Mouse (Mus musculus): ENCODE measurements around the gene Glipr2. TPM values are rescaled to one million over a fixed set of nuclear protein-coding genes. Genes with fewer than 3 reads are reported as not detected.

Gene Glipr2
- polyA plus RNA-seq, 1 experiment from 2014 or later, result 66.8 TPM

DNA sequence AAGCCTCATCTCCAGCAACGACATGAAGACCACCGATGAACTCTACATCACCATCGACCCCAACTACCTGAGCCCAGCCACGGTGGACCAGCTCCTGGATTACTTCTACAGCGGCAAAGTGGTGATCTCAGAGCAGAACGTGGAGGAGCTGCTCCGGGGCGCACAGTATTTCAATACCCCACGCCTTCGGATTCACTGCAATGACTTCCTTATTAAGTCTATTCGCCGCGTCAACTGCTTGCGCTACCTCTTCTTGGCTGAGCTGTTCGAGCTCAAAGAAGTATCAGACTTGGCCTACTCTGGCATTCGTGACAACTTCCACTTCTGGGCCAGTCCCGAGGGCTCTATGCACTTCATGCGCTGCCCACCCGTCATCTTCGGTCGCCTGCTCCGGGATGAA, 26.6 kb downstream of the Glipr2 start:
- Histone ChIP-seq H3K4me2 (no peak overlapping the region), H3K9me3 (no peaks in the 10 kb centered on the region), H3K4me1 (peaks cover 17% of the 10 kb centered on the region), H3K27ac (no peak overlapping the region), H3K4me3 (no peak overlapping the region), H3K27me3 (no peaks in the 10 kb centered on the region), H3K9ac (no peak overlapping the region), H3K36me3 (no peaks in the 10 kb centered on the region)
- 88% methylated on average over 22 of the region's 22 CpGs for WGBS
- no peak for ATAC-seq (ENCODE audit: borderline replicate concordance, extremely low read depth, low FRiP score, low TSS enrichment)

DNA sequence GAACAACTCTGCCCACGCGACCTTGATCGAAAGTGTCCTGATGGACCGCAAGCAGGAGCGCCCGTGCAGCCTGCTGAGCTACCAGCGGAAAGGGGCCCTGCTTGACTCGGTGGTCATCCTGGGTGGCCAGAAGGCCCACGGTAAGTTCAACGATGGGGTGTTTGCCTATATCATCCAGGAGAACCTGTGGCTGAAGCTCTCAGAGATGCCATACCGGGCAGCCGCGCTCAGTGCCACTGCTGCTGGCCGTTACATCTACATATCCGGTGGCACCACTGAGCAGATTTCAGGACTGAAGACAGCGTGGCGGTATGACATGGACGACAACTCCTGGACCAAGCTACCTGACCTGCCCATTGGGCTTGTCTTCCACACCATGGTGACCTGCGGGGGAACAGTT, 27.1 kb downstream of the Glipr2 start:
- no peaks in the 10 kb centered on the region for H3K27me3 ChIP-seq
- no peaks in the 10 kb centered on the region for H3K36me3 ChIP-seq
- no peak overlapping the region for H3K4me3 ChIP-seq
- no peaks in the 10 kb centered on the region for H3K9me3 ChIP-seq
- no peak overlapping the region for H3K4me2 ChIP-seq
- H3K4me1 ChIP-seq, result peaks cover 11% of the 10 kb centered on the region
- 89% methylated on average over 19 of the region's 19 CpGs for WGBS
- ATAC-seq (ENCODE audit: borderline replicate concordance, extremely low read depth, low FRiP score, low TSS enrichment), result no peak
- no peak overlapping the region for H3K27ac ChIP-seq
- no peak overlapping the region for H3K9ac ChIP-seq

DNA sequence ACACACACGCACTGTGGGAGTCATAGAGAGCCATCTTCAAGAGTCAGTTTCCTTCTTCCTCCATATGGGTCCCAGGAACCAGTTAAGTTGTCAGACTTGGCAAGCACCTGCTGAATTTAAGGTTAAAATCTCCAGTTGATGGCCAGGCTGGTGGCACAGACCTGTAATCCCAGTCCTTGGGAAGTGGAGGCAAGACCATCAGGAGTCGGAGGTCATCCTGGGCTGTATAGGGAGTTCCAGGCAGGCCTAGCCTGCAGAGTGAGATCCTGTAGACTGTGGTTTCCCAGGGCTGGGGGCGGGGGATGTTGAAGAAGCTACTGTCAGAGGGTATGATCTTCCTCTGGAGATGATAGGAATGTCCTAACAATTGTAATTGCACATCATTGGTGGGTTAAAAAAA, 31.8 kb downstream of the Glipr2 start:
- no peak overlapping the region for H3K4me3 ChIP-seq
- no peak overlapping the region for H3K4me2 ChIP-seq
- H3K27ac ChIP-seq, result no peak overlapping the region
- no peaks in the 10 kb centered on the region for H3K36me3 ChIP-seq
- H3K9me3 ChIP-seq, result no peaks in the 10 kb centered on the region
- H3K4me1 ChIP-seq, result no peaks in the 10 kb centered on the region
- WGBS, result 74% methylated on average over 3 of the region's 3 CpGs
- H3K9ac ChIP-seq, result no peak overlapping the region
- H3K27me3 ChIP-seq, result no peaks in the 10 kb centered on the region
- no peak for ATAC-seq (ENCODE audit: borderline replicate concordance, extremely low read depth, low FRiP score, low TSS enrichment)

DNA sequence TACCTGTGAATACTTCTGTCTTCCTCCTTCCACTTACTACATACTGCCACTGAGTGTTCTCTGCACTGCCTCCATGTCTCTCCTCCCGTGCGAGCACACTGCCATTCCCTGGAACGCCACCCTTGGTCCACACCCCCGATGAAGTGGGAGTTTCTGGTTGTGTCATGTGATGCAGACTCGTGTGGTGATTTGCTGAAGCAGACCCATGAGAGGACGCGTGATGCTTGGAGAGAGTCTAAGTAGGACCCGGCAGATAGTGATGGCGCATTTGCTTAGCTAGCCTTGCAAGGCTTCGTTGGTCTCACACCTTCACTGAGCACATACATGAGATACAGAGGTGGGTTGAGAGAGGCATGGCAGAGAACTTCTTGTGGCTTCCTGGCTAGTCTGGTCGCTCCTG, 35.9 kb downstream of the Glipr2 start:
- no peak overlapping the region for H3K4me2 ChIP-seq
- WGBS, result 91% methylated on average over 11 of the region's 11 CpGs
- H3K4me3 ChIP-seq, result no peak overlapping the region
- H3K9me3 ChIP-seq, result no peaks in the 10 kb centered on the region
- no peak overlapping the region for H3K27ac ChIP-seq
- no peak for ATAC-seq (ENCODE audit: borderline replicate concordance, extremely low read depth, low FRiP score, low TSS enrichment)
- no peak overlapping the region for H3K9ac ChIP-seq
- H3K36me3 ChIP-seq, result no peaks in the 10 kb centered on the region
- H3K27me3 ChIP-seq, result no peaks in the 10 kb centered on the region
- no peaks in the 10 kb centered on the region for H3K4me1 ChIP-seq

DNA sequence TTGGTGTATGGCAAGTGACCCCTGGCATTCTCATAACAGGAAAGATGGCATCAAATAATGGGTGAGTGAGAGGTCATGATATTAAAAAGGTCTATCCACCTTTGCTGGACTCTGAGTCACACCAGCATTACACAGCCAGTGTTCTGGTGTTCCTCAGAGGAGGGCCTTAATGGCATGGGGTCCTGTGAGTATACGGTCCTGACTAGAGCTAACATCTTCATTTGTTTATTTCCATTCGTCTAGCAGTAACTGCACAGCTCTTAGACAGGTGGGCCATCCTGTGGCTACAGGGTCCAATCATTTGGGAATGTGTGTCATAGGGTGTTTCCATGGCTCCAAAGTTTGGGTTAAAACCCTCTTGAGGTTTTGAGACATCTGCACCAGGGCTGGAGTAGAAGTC, 37.1 kb downstream of the Glipr2 start:
- Histone ChIP-seq H3K36me3 (no peaks in the 10 kb centered on the region), H3K27me3 (no peaks in the 10 kb centered on the region), H3K4me2 (no peak overlapping the region), H3K9me3 (no peaks in the 10 kb centered on the region), H3K4me1 (no peaks in the 10 kb centered on the region), H3K27ac (no peak overlapping the region), H3K9ac (no peak overlapping the region), H3K4me3 (no peak overlapping the region)
- WGBS, result 42% methylated on average over 2 of the region's 2 CpGs
- no peak for ATAC-seq (ENCODE audit: borderline replicate concordance, extremely low read depth, low FRiP score, low TSS enrichment)

DNA sequence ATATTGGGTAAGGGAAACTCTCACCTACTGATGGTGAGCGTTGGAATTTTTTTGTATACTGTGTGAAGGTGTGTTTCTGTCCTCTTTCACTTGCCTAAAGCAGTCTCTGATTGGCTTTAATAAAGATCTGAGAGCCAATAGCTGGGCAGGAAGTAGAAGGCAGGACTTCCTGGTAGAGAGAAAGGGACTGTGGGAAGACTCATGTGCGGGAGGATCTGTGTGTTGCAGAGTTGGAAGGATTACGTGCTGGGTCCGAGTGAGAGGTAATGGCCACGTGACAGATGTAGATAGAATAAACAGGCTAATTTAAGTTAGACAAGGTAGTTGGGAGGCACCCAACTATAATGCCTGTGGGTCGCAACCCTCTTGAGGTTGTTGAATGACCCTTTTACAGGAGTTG, 46.4 kb downstream of the Glipr2 start:
- Histone ChIP-seq H3K27ac (no peak overlapping the region), H3K9me3 (no peaks in the 10 kb centered on the region), H3K36me3 (no peaks in the 10 kb centered on the region), H3K4me1 (no peaks in the 10 kb centered on the region), H3K4me3 (no peak overlapping the region), H3K4me2 (no peak overlapping the region), H3K27me3 (no peaks in the 10 kb centered on the region), H3K9ac (no peak overlapping the region)
- WGBS, result 58% methylated on average over 6 of the region's 6 CpGs
- no peak for ATAC-seq (ENCODE audit: borderline replicate concordance, extremely low read depth, low FRiP score, low TSS enrichment)

DNA sequence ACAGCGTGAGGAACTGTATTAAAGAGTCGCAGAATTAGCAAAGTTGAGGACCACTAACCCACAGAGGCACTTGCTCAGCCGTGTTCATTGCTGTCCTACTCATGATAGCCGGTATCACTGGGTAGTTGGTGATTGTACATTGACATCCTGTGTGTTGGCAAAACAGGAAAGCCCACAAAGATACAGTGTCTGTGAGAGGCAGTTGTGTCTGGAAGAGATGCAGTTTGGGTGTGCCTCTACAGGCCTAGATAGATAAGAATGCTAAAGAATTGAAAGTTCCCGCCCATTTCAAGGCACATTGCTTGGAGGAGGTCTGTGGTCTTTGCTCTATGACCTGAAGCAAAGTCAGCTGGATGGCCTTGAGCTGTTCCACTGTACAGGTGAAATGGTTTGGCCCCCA, 46.9 kb downstream of the Glipr2 start, which contains the start of gene Clta:
Gene Clta (plus strand): TSS at position 327 of the 400 bp plus-strand sequence.
- Histone ChIP-seq H3K4me3 (no peak within 1 kb of the TSS), H3K4me1 (no peaks in the 10 kb centered on the region), H3K9ac (no peak within 1 kb of the TSS), H3K4me2 (no peak within 1 kb of the TSS), H3K27me3 (no peaks in the 10 kb centered on the region), H3K36me3 (no peaks in the 10 kb centered on the region), H3K27ac (no peak within 1 kb of the TSS), H3K9me3 (no peaks in the 10 kb centered on the region)
- WGBS, result 81% methylated on average over 5 of the region's 5 CpGs
- no peak; the same call in 1 of the 2 replicates for ATAC-seq (ENCODE audit: borderline replicate concordance, extremely low read depth, low FRiP score, low TSS enrichment)

DNA sequence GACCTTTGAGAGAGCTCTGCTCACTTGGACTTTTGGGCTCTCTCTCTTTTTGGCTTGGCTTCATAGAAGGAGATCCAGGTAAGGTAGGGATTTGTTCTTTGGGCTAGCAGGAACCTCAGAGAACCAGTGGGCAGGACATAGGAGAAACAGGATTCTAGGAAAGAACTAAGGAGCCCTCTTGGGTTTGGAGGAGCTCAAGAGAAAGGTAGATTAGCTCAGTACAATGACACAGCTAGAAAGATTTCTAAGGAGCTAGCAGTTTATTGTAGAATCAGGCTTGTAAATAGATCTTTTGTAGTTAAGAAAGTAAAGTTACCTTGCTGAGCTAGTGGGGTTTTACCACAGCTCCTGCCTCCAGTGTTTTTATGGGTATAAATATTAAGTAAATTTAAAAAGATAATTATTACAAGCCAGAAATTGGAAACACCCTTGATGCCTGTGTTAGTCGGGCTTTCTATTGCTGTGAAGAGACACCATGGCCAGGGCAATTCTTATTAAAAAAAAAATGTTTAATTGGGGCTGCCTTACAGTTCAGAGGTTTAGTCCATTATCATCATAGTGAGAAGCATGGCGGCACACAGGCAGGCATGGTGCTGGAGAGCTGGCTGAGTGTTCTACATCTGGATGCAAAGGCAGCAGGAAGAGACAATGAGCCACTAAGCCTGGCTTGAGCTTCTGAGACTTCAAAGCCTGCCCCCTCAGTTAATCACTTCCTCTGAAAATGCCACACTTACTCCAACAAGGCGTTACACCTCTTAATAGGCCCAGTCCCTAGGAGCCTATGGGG, 47.6 kb downstream of the Glipr2 start:
- no peaks in the 10 kb centered on the region for H3K36me3 ChIP-seq
- H3K4me3 ChIP-seq, result no peak overlapping the region
- no peak overlapping the region for H3K4me2 ChIP-seq
- H3K9ac ChIP-seq, result no peak overlapping the region
- ATAC-seq (ENCODE audit: borderline replicate concordance, extremely low read depth, low FRiP score, low TSS enrichment), result no peak
- H3K4me1 ChIP-seq, result no peaks in the 10 kb centered on the region
- no peak overlapping the region for H3K27ac ChIP-seq
- H3K27me3 ChIP-seq, result no peaks in the 10 kb centered on the region
- WGBS, result 62% methylated on average over 3 of the region's 3 CpGs
- H3K9me3 ChIP-seq, result no peaks in the 10 kb centered on the region

DNA sequence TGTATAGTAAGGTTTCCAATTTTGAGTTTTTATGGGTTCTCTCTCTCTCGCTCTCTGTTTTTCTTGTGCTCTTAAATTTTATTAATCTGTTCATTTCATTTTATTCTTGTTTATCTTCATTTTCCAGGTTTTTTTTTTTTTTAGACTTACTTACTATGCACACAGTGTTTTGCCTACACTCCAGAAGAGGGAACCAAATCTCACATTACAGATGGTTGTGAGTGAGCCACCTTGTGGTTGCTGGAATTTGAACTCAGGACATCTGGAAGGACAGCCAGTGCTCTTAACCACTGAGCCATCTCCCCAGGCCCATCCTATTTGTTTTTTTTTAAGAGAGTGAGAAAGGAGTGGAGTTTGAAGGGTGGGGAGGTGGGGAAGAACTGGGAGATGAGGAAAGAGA, 53.0 kb downstream of the Glipr2 start:
- H3K4me1 ChIP-seq, result peaks cover 20% of the 10 kb centered on the region
- H3K36me3 ChIP-seq, result no peaks in the 10 kb centered on the region
- 90% methylated on average over 1 of the region's 1 CpGs for WGBS
- H3K4me3 ChIP-seq, result no peak overlapping the region
- no peaks in the 10 kb centered on the region for H3K27me3 ChIP-seq
- no peak overlapping the region for H3K4me2 ChIP-seq
- H3K9ac ChIP-seq, result no peak overlapping the region
- H3K27ac ChIP-seq, result no peak overlapping the region
- no peaks in the 10 kb centered on the region for H3K9me3 ChIP-seq
- ATAC-seq (ENCODE audit: borderline replicate concordance, extremely low read depth, low FRiP score, low TSS enrichment), result no peak

DNA sequence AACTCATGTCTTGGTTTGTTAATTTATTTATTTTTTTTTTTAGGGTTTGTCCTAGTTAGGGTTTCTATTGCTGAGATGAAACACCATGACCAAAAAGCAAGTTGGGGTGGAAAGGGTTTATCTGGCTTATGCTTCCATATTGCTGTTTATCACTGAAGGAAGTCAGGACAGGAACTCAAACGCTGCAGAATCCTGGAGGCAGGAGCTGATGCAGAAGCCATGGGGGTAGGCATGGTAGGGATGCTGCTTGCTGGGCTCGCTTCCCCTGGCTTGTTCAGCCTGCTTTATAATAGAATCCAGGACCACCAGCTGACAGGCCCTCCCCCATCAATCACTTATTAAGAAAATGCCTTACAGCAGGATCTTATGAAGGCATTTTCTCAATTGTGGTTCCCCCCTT, 53.7 kb downstream of the Glipr2 start:
- no peak overlapping the region for H3K4me2 ChIP-seq
- H3K9ac ChIP-seq, result no peak overlapping the region
- WGBS, result 47% methylated on average over 2 of the region's 2 CpGs
- H3K9me3 ChIP-seq, result no peaks in the 10 kb centered on the region
- ATAC-seq (ENCODE audit: borderline replicate concordance, extremely low read depth, low FRiP score, low TSS enrichment), result no peak
- H3K4me1 ChIP-seq, result peaks cover 20% of the 10 kb centered on the region
- no peaks in the 10 kb centered on the region for H3K36me3 ChIP-seq
- no peak overlapping the region for H3K27ac ChIP-seq
- H3K4me3 ChIP-seq, result no peak overlapping the region
- no peaks in the 10 kb centered on the region for H3K27me3 ChIP-seq

DNA sequence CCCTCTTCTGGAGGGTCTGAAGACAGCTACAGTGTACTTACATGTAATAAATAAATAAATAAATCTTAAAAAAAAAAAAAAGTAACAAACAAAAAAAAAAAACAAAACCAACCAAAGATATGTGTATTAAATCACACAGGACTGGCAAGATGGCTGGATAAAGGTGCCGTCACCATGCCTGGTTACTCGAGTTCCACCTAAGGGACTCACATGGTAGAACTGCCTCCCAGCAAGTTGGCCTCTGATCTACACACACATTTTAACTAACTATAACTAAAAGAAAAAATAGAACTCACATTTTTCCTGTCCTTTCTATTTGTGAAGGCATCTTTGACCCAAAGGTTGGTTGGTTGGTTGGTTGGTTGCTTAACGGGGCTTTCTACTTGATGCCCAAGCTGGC, 54.6 kb downstream of the Glipr2 start:
- peak overlapping the region; percentile 43 for H3K9ac ChIP-seq
- H3K27me3 ChIP-seq, result no peaks in the 10 kb centered on the region
- H3K9me3 ChIP-seq, result no peaks in the 10 kb centered on the region
- H3K4me2 ChIP-seq, result peak overlapping the region; percentile 88
- peaks cover 20% of the 10 kb centered on the region for H3K4me1 ChIP-seq
- H3K36me3 ChIP-seq, result no peaks in the 10 kb centered on the region
- ATAC-seq (ENCODE audit: borderline replicate concordance, extremely low read depth, low FRiP score, low TSS enrichment), result no peak
- WGBS, result 72% methylated on average over 3 of the region's 3 CpGs
- peak overlapping the region; percentile 94 for H3K4me3 ChIP-seq
- 0 out of 2 replicates have a peak overlapping the region, but pooled peaks have one; percentile 41 for H3K27ac ChIP-seq

DNA sequence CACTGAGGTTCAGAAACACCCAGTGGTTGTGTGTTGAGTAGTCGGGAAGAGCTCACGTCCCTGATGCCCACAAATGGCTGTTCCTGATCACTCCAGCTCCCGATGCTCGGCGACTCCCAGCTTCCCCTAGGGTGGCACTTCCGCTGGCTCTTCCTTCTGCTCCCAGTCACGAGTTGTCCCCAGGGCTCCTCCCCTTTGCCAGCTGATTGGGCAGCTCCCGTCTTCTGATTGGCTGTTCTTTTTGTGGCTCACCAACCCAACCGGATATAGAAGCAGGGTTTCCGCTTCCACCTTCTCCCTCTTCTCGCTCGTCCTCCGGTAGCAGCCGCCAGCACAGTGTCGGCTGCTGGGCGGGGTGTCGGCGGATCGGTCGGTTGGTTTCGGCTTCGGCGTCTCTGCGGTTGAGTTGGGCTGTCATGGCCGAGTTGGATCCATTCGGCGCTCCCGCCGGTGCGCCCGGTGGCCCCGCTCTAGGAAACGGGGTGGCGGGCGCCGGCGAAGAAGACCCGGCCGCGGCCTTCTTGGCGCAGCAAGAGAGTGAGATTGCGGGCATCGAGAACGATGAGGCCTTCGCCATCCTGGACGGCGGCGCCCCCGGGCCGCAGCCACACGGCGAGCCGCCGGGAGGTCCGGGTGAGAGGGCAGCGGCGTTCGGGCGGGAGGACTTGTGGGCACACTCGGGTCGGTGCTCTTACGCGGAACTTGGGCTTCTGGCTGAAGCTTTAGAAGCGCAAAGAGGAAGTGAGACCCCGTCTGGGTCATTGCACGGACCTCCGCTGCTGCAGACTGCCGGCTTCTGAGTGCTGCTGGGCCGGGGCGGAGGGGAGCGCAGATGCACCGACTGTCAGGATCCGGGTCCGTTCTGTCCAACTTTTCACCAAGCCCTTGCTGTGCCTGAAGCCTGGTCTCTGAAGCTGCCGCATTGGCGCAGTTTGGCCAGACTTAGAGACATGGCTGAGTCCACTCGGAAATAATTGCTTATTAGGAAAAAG, 55.5 kb downstream of the Glipr2 start:
- WGBS, result under 1% methylated on average over 77 of the region's 77 CpGs

More for the DNA sequence above, 55.5 kb downstream of the Glipr2 start:
- Histone ChIP-seq H3K4me3 (peak overlapping the region; percentile 94), H3K9ac (peak overlapping the region; percentile 95), H3K4me2 (peak overlapping the region; percentile 88), H3K9me3 (no peaks in the 10 kb centered on the region), H3K36me3 (no peaks in the 10 kb centered on the region), H3K27ac (peak overlapping the region; percentile 73), H3K27me3 (no peaks in the 10 kb centered on the region), H3K4me1 (peaks cover 20% of the 10 kb centered on the region)
- peak; percentile 99 for ATAC-seq (ENCODE audit: borderline replicate concordance, extremely low read depth, low FRiP score, low TSS enrichment)

All from lung, embryonic 15.5 days (tissue).